Mouse (Mus musculus) bone marrow, adult 2 months (tissue): ENCODE measurements around the gene Majin.

ENCODE experiments used
- CTCF ChIP-seq: fragments of 200-500 bp; IDR thresholded peaks from 2 replicates; pipeline ENCODE4 v1.5.1; 2011; ENCODE audit warnings: low read length, control low read depth; ENCODE audit not compliant: control insufficient read depth, insufficient read depth
- POLR2A ChIP-seq: fragments of 200-500 bp; IDR thresholded peaks from 2 replicates; pipeline ENCODE4 v1.6.1; 2011; ENCODE audit warnings: low read depth, mild to moderate bottlenecking, control low read depth, low read length, borderline replicate concordance; ENCODE audit not compliant: control insufficient read depth

GRCm38 (mm10) chr19:6231036-6231435 is 46.8 kb downstream of the Majin start:
- TF ChIP-seq CTCF (no peak), POLR2A (no peak)
